Mouse (Mus musculus) stomach, postnatal 0 days (tissue): ENCODE measurements around the gene Ccdc12. TPM values are rescaled to one million over a fixed set of nuclear protein-coding genes. Genes with fewer than 3 reads are reported as not detected.

Experiments
- ATAC-seq: fragments of 200-750 bp; cut with Nextera tagmentation; 2 replicates; pipeline ENCODE4 v1.8.0; 2017; ENCODE audit not compliant: low FRiP score, low TSS enrichment
- DNase-seq: peaks from one replicate; pipeline ENCODE4 v3.0.0-alpha.2; 2016; ENCODE audit warnings: low spot score
- H3K27ac ChIP-seq: fragments of 300-500 bp; sonication (generic); replicated peaks from 2 replicates; pipeline ENCODE4 v1.5.1; 2014; ENCODE audit warnings: mild to moderate bottlenecking, control low read depth
- H3K27me3 ChIP-seq: fragments of 300-500 bp; sonication (generic); 2 replicates; pipeline ENCODE4 v1.6.1; 2014; ENCODE audit warnings: low read length; ENCODE audit not compliant: control insufficient read depth, insufficient read depth
- H3K36me3 ChIP-seq: fragments of 300-500 bp; sonication (generic); 2 replicates; pipeline ENCODE4 v1.6.1; 2014; ENCODE audit warnings: low read length, mixed read lengths; ENCODE audit not compliant: control insufficient read depth, insufficient read depth
- H3K4me1 ChIP-seq: fragments of 300-500 bp; sonication (generic); replicated peaks from 2 replicates; pipeline ENCODE4 v1.6.1; 2014; ENCODE audit warnings: antibody characterized with exemption; ENCODE audit not compliant: control insufficient read depth, insufficient read depth
- H3K4me2 ChIP-seq: fragments of 300-500 bp; sonication (generic); replicated peaks from 2 replicates; pipeline ENCODE4 v1.6.1; 2014; ENCODE audit warnings: low read depth, mild to moderate bottlenecking, control low read depth, moderate library complexity
- H3K4me3 ChIP-seq: fragments of 300-500 bp; sonication (generic); 2 replicates; pipeline ENCODE4 v1.5.1; 2014; ENCODE audit warnings: low read depth, low read length, control low read depth
- H3K9ac ChIP-seq: fragments of 300-500 bp; sonication (generic); 2 replicates; pipeline ENCODE4 v1.6.1; 2014; ENCODE audit warnings: mild to moderate bottlenecking, low read length, control low read depth, mixed read lengths
- H3K9me3 ChIP-seq: fragments of 300-500 bp; sonication (generic); 2 replicates; pipeline ENCODE4 v1.6.1; 2016; ENCODE audit warnings: low read length; ENCODE audit not compliant: control insufficient read depth
- CTCF ChIP-seq: IDR thresholded peaks from 2 replicates; pipeline ENCODE4 v1.5.1; 2016; ENCODE audit warnings: antibody characterized with exemption, low read depth, mild to moderate bottlenecking, moderate library complexity
- EP300 ChIP-seq: optimal IDR thresholded peaks from 2 replicates; pipeline ENCODE3; 2016; ENCODE audit warnings: antibody characterized with exemption
- WGBS: fragments of 180-500 bp; shearing (Covaris S2); extraction: QIAGEN DNeasy Blood & Tissue Kit; methylation state at CpG from one replicate; pipeline ENCODE4 v1.1.7; 2014; 5-methylcytosine and 5-hydroxymethylcytosine counted together
- polyA plus RNA-seq: library from polyadenylated mRNA; unstranded; fragments of >200 nt; fragmentation: Nextera tagmentation; extraction: Ambion mirVana; gene quantifications from 2 replicates; pipeline ENCODE4 v1.2.1, GENCODE M21; 2015

Ccdc12 gene
- polyA plus RNA-seq, 1 experiment from 2014 or later: 139 TPM

DNA sequence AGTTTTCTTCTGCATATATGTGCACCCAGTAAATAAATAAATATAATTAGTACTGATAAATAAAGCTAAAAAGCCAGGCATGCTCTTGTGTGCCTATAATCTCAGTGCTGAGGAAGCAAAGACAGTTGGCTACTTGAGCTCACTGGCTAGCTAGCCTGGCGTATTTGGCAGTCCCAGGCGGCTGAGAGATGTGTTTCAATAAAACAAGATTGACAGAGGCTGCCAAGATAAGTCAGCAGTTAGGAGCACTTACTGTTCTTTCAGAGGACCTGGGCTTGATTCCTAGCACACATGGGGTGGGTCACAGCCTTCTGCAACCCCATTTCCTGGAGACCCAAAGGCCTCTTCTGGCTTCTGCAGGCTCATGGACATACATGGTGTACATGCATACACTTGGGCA lies 31.5 kb downstream of the Ccdc12 start:
- no peak for TF ChIP-seq EP300
- no peak for TF ChIP-seq CTCF
- Histone ChIP-seq H3K4me1 (peaks cover 2% of the 10 kb centered on the region), H3K36me3 (no peaks in the 10 kb centered on the region), H3K9ac (no peak overlapping the region), H3K27me3 (no peaks in the 10 kb centered on the region), H3K4me2 (no peak overlapping the region), H3K27ac (no peak overlapping the region), H3K9me3 (no peaks in the 10 kb centered on the region), H3K4me3 (no peak overlapping the region)
- no peak for ATAC-seq
- DNase-seq: no peak
- 78% methylated on average over 2 of the region's 2 CpGs for WGBS

- WGBS: 51% methylated on average over 8 of the region's 8 CpGs
- Histone ChIP-seq H3K9ac (no peak overlapping the region), H3K27ac (peak overlapping the region; percentile 89), H3K4me1 (peaks cover 2% of the 10 kb centered on the region), H3K4me2 (no peak overlapping the region; the same call in 1 of the 2 replicates), H3K36me3 (0 out of 2 replicates have a peak, but pooled peaks cover 3% of the 10 kb centered on the region), H3K27me3 (no peaks in the 10 kb centered on the region), H3K9me3 (no peaks in the 10 kb centered on the region), H3K4me3 (no peak overlapping the region)
- DNase-seq (peak; percentile 78), ATAC-seq (peak; percentile 69)
- TF ChIP-seq EP300 (no peak), CTCF (no peak)
Observed at GRCm38 (mm10) chr9:110689261-110689779, 33.0 kb downstream of the Ccdc12 start.

DNA sequence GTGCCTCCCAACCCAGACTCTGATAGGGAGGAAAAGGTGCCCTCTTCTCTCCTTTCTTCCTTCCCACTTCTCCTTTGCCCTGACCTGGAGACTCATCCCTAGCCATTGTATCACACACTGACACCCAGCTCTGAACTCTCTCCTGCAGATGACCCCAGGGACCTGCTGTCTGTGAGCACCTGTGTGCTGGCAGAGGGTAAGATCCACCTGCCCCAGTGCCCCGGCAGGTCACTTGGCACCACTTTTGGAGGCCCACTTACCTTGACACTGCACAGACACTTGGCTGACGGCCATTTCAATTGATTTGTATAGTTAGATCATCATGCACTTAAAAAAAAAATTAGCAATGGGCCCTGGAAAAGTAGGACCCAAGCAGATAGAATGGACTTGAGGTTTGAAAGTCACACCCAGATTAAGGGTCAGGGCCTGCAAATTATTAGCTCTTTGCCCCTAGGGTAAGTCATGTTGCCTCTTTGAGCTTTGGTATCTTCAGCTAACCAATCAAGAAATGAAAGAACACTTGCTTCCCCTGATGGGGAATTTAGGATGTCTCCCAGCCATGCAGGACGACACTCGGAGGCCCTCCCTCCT lies 39.0 kb downstream of the Ccdc12 start:
- Histone ChIP-seq H3K27me3 (no peaks in the 10 kb centered on the region), H3K9ac (no peak overlapping the region), H3K9me3 (no peaks in the 10 kb centered on the region), H3K4me1 (no peaks in the 10 kb centered on the region; the same call in 1 of the 2 replicates), H3K27ac (no peak overlapping the region; the same call in 1 of the 2 replicates), H3K4me2 (no peak overlapping the region), H3K36me3 (0 out of 2 replicates have a peak, but pooled peaks cover 5% of the 10 kb centered on the region), H3K4me3 (no peak overlapping the region)
- TF ChIP-seq EP300 (no peak), CTCF (no peak)
- 81% methylated on average over 4 of the region's 4 CpGs for WGBS
- ATAC-seq (no peak), DNase-seq (no peak)

DNA sequence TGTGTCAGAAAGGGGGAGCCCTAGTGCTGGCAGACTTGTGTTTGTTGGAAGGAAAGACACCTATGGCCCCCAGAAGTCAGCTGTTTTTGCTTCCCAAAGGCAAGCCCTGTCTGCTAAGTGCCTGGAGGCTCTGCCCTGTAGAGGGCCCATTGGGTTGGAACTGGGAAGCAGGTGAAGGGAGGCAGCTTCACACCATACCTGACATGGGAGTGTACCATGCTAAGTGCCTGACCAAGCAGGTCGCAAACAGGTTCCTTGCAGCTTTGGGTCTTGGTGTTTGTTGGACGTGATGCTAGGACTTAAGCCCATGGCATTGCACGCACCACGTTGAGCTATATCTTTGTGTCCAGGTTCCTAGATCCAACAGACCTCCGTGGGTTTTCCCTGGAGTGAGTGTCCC lies 40.1 kb downstream of the Ccdc12 start:
- DNase-seq: no peak
- Histone ChIP-seq H3K4me3 (no peak overlapping the region), H3K4me1 (no peaks in the 10 kb centered on the region), H3K9ac (no peak overlapping the region), H3K4me2 (no peak overlapping the region), H3K27ac (peak overlapping the region; percentile 86), H3K27me3 (no peaks in the 10 kb centered on the region), H3K9me3 (no peaks in the 10 kb centered on the region), H3K36me3 (0 out of 2 replicates have a peak, but pooled peaks cover 6% of the 10 kb centered on the region)
- WGBS: 84% methylated on average over 5 of the region's 5 CpGs
- no peak for ATAC-seq
- TF ChIP-seq EP300 (no peak), CTCF (no peak)

- ATAC-seq: peak; percentile 72
- no peaks in the 10 kb centered on the region for H3K9me3 ChIP-seq
- no peak overlapping the region for H3K4me2 ChIP-seq
- no peak overlapping the region for H3K4me3 ChIP-seq
- peak overlapping the region; percentile 86 for H3K27ac ChIP-seq
- H3K36me3 ChIP-seq: 0 out of 2 replicates have a peak, but pooled peaks cover 7% of the 10 kb centered on the region
- no peaks in the 10 kb centered on the region for H3K27me3 ChIP-seq
- H3K9ac ChIP-seq: no peak overlapping the region
- TF ChIP-seq CTCF (no peak), EP300 (no peak)
- no peak for DNase-seq
- WGBS: 61% methylated on average over 3 of the region's 3 CpGs
- H3K4me1 ChIP-seq: no peaks in the 10 kb centered on the region
Observed at GRCm38 (mm10) chr9:110697465-110697864, 41.2 kb downstream of the Ccdc12 start.

- Histone ChIP-seq H3K27me3 (no peaks in the 10 kb centered on the region), H3K9me3 (no peaks in the 10 kb centered on the region), H3K9ac (no peak overlapping the region), H3K36me3 (peaks cover 4% of the 10 kb centered on the region; the same call in 1 of the 2 replicates), H3K4me1 (no peaks in the 10 kb centered on the region), H3K27ac (peak overlapping the region; percentile 58), H3K4me3 (no peak overlapping the region), H3K4me2 (no peak overlapping the region)
- ATAC-seq (peak; percentile 58), DNase-seq (peak; percentile 36)
- 65% methylated on average over 3 of the region's 3 CpGs for WGBS
- TF ChIP-seq EP300 (no peak), CTCF (no peak)
Observed at GRCm38 (mm10) chr9:110699574-110699973, 43.3 kb downstream of the Ccdc12 start.
